ENCODE assay signal across 23 mouse cellular contexts in genomic region chr6:54206221-54206738, GRCm38 (mm10).
DNase-seq lines count a peak whose midpoint lies in the region; ATAC-seq and TF ChIP-seq lines count a peak whose summit lies in the region.
"Had no signal": no experiment of that assay in that cellular context is flagged by ENCODE, and none has a peak within 500 bp of the region (broad histone marks: within the 10 kb centered on the region; RNA-seq: fewer than 3 reads in every experiment).

No protein-coding gene starts in this region.

- H3K4me3 ChIP-seq in midbrain, embryonic 11.5 days (ENCODE audit: low read depth, low read length) = no peak overlapping the region
- H3K4me3 ChIP-seq in midbrain, postnatal 0 days (ENCODE audit: low read depth, low read length) = no peak overlapping the region
- H3K4me3 ChIP-seq in midbrain, embryonic 13.5 days (replicated peaks) = no peak overlapping the region
- H3K4me3 ChIP-seq: embryonic facial prominence, embryonic 12.5 days; embryonic facial prominence, embryonic 15.5 days; heart, adult 2 months had no signal

- intact Hi-C loops in heart, postnatal 14 days (cut with DNase I) = no loop called here

- no peak overlapping the region for H3K9ac ChIP-seq in midbrain, embryonic 11.5 days (ENCODE audit: low read length)
- no peak overlapping the region for H3K9ac ChIP-seq in midbrain, postnatal 0 days (replicated peaks; ENCODE audit: low read length, poor library complexity, severe bottlenecking)
- H3K9ac ChIP-seq in midbrain, embryonic 13.5 days (replicated peaks) = no peak overlapping the region
- H3K9ac ChIP-seq: embryonic facial prominence, embryonic 12.5 days; embryonic facial prominence, embryonic 15.5 days; forebrain, postnatal 0 days; hindbrain, embryonic 14.5 days had no signal

- DNase-seq in heart, adult 11 months = peak; percentile 28
- DNase-seq in heart, postnatal 14 days = no peak
- peak; percentile 94 for DNase-seq in midbrain, embryonic 11.5 days (ENCODE audit: low spot score, missing footprints)
- DNase-seq in midbrain, postnatal 0 days (ENCODE audit: low spot score) = no peak
- DNase-seq in layer of hippocampus, adult 11-12 months (ENCODE audit: low spot score) = no peak
- DNase-seq: adrenal gland, postnatal 10 days; adrenal gland, postnatal 36 days; cerebellum, adult 11 months; cerebellum, adult 2 months; cerebellum, adult 9-11 months; cerebellum, postnatal 25 days; forebrain, postnatal 0 days; gastrocnemius, postnatal 25 days; heart, adult 2 months; heart, postnatal 4 days had no signal

- H3K9me3 ChIP-seq in midbrain, embryonic 11.5 days (ENCODE audit: control insufficient read depth, low read length) = no peaks in the 10 kb centered on the region; the same call in 1 of the 2 replicates
- H3K9me3 ChIP-seq in midbrain, postnatal 0 days (ENCODE audit: low read length) = no peaks in the 10 kb centered on the region
- H3K9me3 ChIP-seq in midbrain, embryonic 13.5 days = no peaks in the 10 kb centered on the region
- H3K9me3 ChIP-seq: embryonic facial prominence, embryonic 12.5 days; embryonic facial prominence, embryonic 15.5 days had no signal

- WGBS in midbrain, embryonic 11.5 days = 12% methylated on average over 6 of the region's 6 CpGs
- WGBS in midbrain, postnatal 0 days = 25% methylated on average over 6 of the region's 6 CpGs
- 9% methylated on average over 6 of the region's 6 CpGs for WGBS in midbrain, embryonic 13.5 days

- no peaks in the 10 kb centered on the region for H3K36me3 ChIP-seq in midbrain, embryonic 11.5 days (ENCODE audit: control insufficient read depth, insufficient read depth, low read length)
- no peaks in the 10 kb centered on the region for H3K36me3 ChIP-seq in midbrain, postnatal 0 days (ENCODE audit: insufficient read depth, low read length)
- H3K36me3 ChIP-seq in midbrain, embryonic 13.5 days = no peaks in the 10 kb centered on the region
- H3K36me3 ChIP-seq: embryonic facial prominence, embryonic 12.5 days; embryonic facial prominence, embryonic 15.5 days had no signal

- peaks cover 13% of the 10 kb centered on the region for H3K27me3 ChIP-seq in midbrain, embryonic 11.5 days (ENCODE audit: control insufficient read depth, insufficient read depth, low read length)
- H3K27me3 ChIP-seq in midbrain, postnatal 0 days (ENCODE audit: insufficient read depth, low read length) = no peaks in the 10 kb centered on the region
- peaks cover 30% of the 10 kb centered on the region for H3K27me3 ChIP-seq in midbrain, embryonic 13.5 days
- H3K27me3 ChIP-seq: embryonic facial prominence, embryonic 12.5 days; embryonic facial prominence, embryonic 15.5 days had no signal

- no peak for TF ChIP-seq CTCF in midbrain, postnatal 0 days (IDR thresholded peaks at IDR 0.05)

- peaks cover 27% of the 10 kb centered on the region for H3K4me1 ChIP-seq in midbrain, embryonic 11.5 days (ENCODE audit: control insufficient read depth, insufficient read depth, low read length)
- no peaks in the 10 kb centered on the region for H3K4me1 ChIP-seq in midbrain, postnatal 0 days (ENCODE audit: insufficient read depth, low read length)
- peaks cover 28% of the 10 kb centered on the region for H3K4me1 ChIP-seq in midbrain, embryonic 13.5 days (replicated peaks)
- H3K4me1 ChIP-seq: embryonic facial prominence, embryonic 12.5 days; embryonic facial prominence, embryonic 15.5 days had no signal

- H3K27ac ChIP-seq in midbrain, embryonic 11.5 days (ENCODE audit: low read depth, low read length) = no peak overlapping the region
- no peak overlapping the region for H3K27ac ChIP-seq in midbrain, postnatal 0 days (ENCODE audit: low read depth, low read length)
- no peak overlapping the region; the same call in 1 of the 2 replicates for H3K27ac ChIP-seq in midbrain, embryonic 13.5 days
- H3K27ac ChIP-seq: embryonic facial prominence, embryonic 12.5 days; embryonic facial prominence, embryonic 15.5 days; heart, adult 2 months; hindbrain, embryonic 14.5 days; hindbrain, postnatal 0 days had no signal

- peak; percentile 56 for ATAC-seq in midbrain, embryonic 11.5 days (ENCODE audit: low FRiP score)
- ATAC-seq in midbrain, postnatal 0 days (ENCODE audit: low FRiP score) = no peak
- peak; percentile 29; the same call in 1 of the 2 replicates for ATAC-seq in midbrain, embryonic 13.5 days
- ATAC-seq: forebrain, embryonic 14.5 days; forebrain, postnatal 0 days; hindbrain, postnatal 0 days; inflammation-experienced regulatory T-cells, adult 6 months had no signal

- no peak overlapping the region for H3K4me2 ChIP-seq in midbrain, embryonic 11.5 days
- H3K4me2 ChIP-seq in midbrain, postnatal 0 days (ENCODE audit: low read depth, low read length, poor library complexity, severe bottlenecking) = no peak overlapping the region
- no peak overlapping the region for H3K4me2 ChIP-seq in midbrain, embryonic 13.5 days (replicated peaks)
- H3K4me2 ChIP-seq: embryonic facial prominence, embryonic 12.5 days; embryonic facial prominence, embryonic 15.5 days; heart, embryonic 11.5 days; hindbrain, embryonic 14.5 days had no signal

Comparison
In these comparisons a context has a peak if more than half of its experiments do, and no peak if none do; other contexts are left out.
1. DNase-seq: peak in heart, adult 11 months (single experiment) and midbrain, embryonic 11.5 days (single experiment); none in heart, postnatal 14 days (0 of 2), midbrain, postnatal 0 days (single experiment) and layer of hippocampus, adult 11-12 months (single experiment).